Mouse (Mus musculus): ENCODE measurements around the gene Dntt.

The Dntt gene

GRCm38 (mm10) chr19:41053530-41053929 lies 24.5 kb downstream of the Dntt start:
- DNase-seq (ENCODE audit: extremely low read depth, low read depth, low spot score), result no peak

DNA sequence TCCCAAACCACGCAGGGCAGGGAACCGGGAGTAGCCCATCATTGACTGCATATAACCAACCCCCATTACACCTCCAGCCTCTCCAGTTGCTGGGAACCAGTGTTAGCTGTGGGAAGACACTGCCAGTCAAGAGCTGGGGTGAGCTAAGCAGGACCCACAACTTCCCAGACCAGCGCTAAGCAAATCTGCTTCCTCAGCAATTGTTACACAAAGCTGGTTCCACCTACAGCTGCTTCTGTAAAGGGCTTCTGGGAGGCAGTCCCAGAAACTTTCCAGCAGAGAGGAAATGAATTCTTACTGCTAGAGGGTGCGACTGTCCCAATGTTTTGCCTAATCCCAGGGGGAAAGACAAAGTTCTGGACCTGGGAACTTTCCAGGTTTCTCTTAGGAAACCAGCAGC lies 25.6 kb downstream of the Dntt start:
- DNase-seq (ENCODE audit: extremely low read depth, low read depth, low spot score), result no peak

DNA sequence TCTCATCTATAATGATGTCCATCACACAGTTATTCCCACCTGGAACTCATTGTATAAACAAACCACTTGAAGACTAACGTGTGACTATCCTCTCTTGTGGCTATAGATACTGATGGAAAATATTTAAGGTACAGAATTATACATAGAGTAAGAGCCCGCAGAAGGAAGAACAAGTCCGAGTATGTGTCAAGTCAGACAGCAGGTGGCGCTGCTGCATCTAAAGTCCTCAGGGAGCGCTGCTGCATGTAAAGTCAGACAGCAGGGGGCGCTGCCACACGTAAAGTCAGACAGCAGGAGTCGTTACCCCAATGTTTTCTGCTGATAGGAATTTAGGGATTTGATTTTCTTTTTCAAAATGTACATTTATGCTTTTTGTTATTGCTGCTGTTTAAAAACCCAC lies 42.4 kb downstream of the Dntt start:
- peak; percentile 10 for DNase-seq (ENCODE audit: extremely low read depth, low read depth, low spot score)

DNA sequence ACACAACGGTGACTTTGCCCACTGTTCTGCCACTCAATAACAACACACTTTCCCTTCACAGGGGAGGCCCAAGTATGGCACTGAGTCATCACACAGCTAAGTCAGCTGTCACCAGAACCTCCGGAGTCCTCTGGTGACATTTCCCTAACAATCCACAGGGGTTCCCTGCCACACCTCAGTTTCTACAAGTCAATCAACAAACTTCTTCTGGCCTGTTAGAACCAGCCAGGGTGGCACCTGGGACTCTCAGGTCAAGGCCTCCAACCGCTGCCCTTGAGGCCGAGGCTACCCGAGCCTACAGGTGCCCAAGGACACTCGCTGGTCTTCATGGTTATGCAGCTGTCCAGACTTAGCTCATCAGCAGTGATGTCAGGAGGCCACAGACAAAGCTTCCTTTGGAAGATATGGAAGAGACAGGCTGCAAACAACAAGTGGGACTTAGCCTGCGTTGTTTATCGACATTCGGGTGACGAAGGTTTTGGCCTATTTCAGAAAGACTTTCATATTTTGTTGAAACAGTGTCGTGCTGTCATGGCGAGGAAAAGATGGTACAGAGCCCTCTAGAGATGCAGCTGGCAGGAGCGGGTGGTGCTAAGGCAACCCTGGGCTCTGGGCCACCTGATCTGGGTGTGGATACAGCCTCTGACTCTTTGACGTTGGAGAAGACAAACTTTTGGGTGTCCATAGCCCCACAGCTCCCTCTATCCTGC lies 44.8 kb downstream of the Dntt start:
- no peak for DNase-seq (ENCODE audit: extremely low read depth, low read depth, low spot score)

DNA sequence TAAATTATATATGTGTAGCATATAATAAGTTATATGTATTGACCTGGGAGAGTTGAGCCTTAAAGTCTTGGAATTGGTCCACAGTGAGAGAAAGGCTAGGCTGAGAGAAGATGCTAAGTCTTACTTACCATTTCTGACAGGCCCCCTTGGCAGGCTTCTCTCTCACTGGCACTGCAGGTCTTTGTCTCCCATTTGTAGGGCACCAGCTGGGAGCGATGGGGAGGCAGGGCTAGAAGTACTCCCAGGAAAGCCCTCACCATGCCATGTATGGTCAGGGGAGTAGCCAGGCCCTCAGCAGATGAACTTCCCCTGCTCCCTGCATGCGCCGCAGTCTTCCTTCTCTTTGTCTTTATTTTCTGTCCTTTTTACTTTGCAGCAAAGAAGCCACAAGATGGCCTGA lies 47.8 kb downstream of the Dntt start, which contains the start of gene Opalin:
TSS of gene Opalin (minus strand) at position 208 of the 400 bp plus-strand sequence.
- no peak for DNase-seq (ENCODE audit: extremely low read depth, low read depth, low spot score)

GRCm38 (mm10) chr19:41081589-41081988 lies 52.5 kb downstream of the Dntt start:
- DNase-seq (ENCODE audit: extremely low read depth, low read depth, low spot score), result no peak

- no peak for DNase-seq (ENCODE audit: extremely low read depth, low read depth, low spot score)
Measured at GRCm38 (mm10) chr19:41083646-41084045, 54.6 kb downstream of the Dntt start.

- no peak for DNase-seq (ENCODE audit: extremely low read depth, low read depth, low spot score)
Measured at GRCm38 (mm10) chr19:41086289-41086688, 57.2 kb downstream of the Dntt start.

DNA sequence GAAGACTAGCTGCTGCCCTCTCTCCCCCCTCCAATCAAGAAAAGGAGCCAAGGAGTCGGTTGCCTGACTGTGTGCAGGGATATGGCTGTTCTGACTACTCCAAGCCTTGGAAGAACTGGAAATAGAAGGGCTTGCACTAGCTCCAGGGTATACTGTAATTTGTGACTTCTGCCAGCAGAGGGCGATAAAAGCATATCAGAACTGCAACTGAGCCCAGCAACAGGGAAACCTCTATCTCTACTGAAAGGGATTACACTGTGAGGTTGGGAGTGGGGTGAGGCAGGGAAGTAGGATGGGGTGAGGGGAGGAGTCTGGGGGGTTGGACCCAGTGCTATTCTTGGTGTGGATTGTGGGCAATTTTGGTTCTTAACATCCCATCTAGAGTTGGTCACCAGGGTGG lies 57.6 kb downstream of the Dntt start:
- DNase-seq (ENCODE audit: extremely low read depth, low read depth, low spot score), result no peak

GRCm38 (mm10) chr19:41087901-41088300 lies 58.8 kb downstream of the Dntt start:
- no peak for DNase-seq (ENCODE audit: extremely low read depth, low read depth, low spot score)

DNA sequence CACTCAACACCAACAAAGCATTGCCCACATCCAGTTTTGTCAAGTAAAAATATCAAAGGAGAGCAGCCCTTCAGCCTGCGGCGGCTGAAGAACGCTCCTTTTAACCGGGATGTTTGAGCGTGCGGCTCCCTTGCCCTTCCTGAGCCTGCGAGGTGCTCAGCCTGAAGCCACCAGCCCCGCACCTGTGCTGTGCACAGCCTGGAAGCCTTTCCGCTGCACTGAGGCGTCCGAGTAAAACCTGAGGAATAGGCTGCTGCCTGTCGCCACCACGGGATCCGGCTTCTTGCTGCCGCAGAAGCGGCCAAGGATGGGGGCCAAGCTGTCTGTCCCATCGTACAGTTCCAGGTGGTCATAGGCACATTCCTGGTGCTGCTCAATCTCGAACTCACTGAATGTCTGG lies 59.4 kb downstream of the Dntt start:
- no peak for DNase-seq (ENCODE audit: extremely low read depth, low read depth, low spot score)

GRCm38 (mm10) chr19:41089833-41090232 lies 60.8 kb downstream of the Dntt start:
- no peak for DNase-seq (ENCODE audit: extremely low read depth, low read depth, low spot score)

- DNase-seq (ENCODE audit: extremely low read depth, low read depth, low spot score), result no peak
Measured at GRCm38 (mm10) chr19:41091901-41092300, 62.8 kb downstream of the Dntt start.

- DNase-seq (ENCODE audit: extremely low read depth, low read depth, low spot score), result no peak
Measured at GRCm38 (mm10) chr19:41097038-41097437, 68.0 kb downstream of the Dntt start.

DNA sequence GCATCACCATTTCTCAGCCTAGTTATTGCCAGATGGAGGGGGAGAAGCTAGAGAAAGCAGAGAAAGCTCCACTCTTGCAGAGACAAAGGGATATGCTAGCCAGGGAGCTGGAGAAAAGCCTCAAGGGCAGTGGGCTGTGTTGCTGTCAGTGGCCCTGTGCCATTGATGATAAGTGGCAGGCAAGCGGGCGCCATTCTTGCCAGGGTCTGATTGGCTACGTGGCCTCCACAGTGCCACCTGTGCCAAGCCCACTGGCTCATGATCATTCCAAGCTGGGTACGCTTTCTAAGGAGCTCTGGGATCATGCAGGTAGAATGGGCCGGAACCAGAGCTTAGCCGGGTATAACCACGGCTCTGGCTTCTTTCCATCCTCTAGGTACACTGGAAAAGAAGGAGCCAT lies 71.8 kb downstream of the Dntt start:
- DNase-seq (ENCODE audit: extremely low read depth, low read depth, low spot score), result no peak

GRCm38 (mm10) chr19:41101390-41101789 lies 72.3 kb downstream of the Dntt start:
- peak; percentile 33 for DNase-seq (ENCODE audit: extremely low read depth, low read depth, low spot score)

DNA sequence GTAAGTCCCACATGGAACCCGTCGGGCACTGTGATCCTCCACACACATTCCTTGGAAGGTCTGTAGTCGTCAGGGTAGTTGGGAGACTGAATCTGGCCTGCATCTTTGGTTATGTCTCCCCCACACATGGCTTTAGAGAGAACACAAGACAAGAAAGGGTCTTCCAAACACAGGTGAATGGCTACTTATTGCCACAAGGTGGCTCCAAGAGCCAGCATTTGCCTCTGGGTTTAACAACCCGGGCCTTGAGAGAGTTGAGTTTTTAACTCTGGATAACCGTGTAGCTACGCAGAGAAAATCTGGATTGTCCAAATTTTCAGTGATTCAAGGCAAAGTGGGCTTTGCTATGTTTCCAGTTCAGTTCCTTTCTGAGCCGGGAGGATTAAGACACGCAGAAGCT lies 75.8 kb downstream of the Dntt start:
- DNase-seq (ENCODE audit: extremely low read depth, low read depth, low spot score), result no peak

DNA sequence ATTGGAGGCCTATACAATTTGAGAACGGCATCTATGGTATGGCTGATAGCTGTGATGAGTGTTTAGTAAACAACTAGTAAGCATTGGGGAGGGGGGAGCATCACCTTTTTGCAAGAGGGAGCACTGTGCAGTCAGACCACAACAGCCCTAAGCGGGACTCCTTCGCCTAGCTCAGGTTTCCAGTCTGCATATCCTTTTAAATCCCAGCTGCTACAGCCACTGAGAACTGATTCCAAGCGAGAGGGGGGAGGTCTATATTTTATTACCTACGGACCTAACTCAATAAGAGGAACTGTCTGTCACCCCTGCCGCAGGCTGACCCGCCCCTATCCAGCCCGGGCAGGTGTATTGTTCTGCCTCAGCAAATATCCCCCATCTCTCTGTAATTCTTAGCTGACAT lies 78.5 kb downstream of the Dntt start:
- no peak for DNase-seq (ENCODE audit: extremely low read depth, low read depth, low spot score)

GRCm38 (mm10) chr19:41108666-41109065 lies 79.6 kb downstream of the Dntt start:
- no peak for DNase-seq (ENCODE audit: extremely low read depth, low read depth, low spot score)

Measured in fat pad, adult 2 months (tissue).